Mouse (Mus musculus) kidney, adult 2 months (tissue): Measurements from ENCODE around the gene Ptpru.

Experiments
- CTCF ChIP-seq: fragments of 200-500 bp; conservative IDR thresholded peaks from 2 replicates; pipeline ENCODE4 v1.5.1; 2011; ENCODE audit warnings: low read depth, mild to moderate bottlenecking, control low read depth, low read length, moderate library complexity, mixed read lengths; ENCODE audit not compliant: insufficient read depth, insufficient read length
- POLR2A ChIP-seq: fragments of 200-500 bp; IDR thresholded peaks from one replicate; pipeline ENCODE4 v1.6.1; 2011; ENCODE audit warnings: low read depth, low read length, control low read depth

GRCm38 (mm10) chr4:131873293-131874168 lies 35.4 kb upstream of the Ptpru start, which contains the start of gene Srsf4:
- TF ChIP-seq CTCF (no peak), POLR2A (peak; percentile 79)
